Mouse (Mus musculus): ENCODE data around the gene 1110051M20Rik. TPM values are rescaled to one million over a fixed set of nuclear protein-coding genes. Genes with fewer than 3 reads are reported as not detected.

Gene 1110051M20Rik
- polyA plus RNA-seq, 1 experiment from 2014 or later: 50.1 TPM

DNA sequence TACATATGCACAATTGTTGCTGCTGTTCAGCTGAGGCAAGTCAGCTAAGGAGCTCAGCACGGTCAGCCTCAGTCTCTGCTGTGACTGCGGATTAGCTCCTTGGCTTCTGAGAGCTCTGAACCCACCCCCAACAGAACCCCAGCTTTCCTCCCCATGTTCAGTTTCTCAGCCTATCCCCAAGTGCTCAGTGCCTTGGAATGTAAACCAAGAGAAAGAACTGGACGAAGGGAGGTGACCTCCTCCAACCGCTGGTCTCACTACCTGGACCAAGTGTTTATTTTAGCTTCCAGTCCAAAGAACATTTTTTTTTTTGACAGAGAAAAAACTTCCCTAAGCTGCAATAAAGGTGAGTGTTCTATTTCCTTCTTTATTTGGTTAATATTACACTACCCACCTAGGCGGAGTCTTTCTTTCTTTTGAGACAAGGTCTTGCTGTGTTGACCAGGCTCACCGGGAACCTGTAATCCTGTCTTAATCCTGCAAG is 94.5 kb downstream of the 1110051M20Rik start:
- Histone ChIP-seq H3K36me3 (no peaks in the 10 kb centered on the region), H3K4me1 (peaks cover 3% of the 10 kb centered on the region; the same call in 1 of the 2 replicates), H3K4me3 (no peak overlapping the region), H3K27me3 (ENCODE audit: insufficient read depth, poor library complexity, severe bottlenecking) (no peaks in the 10 kb centered on the region), H3K9me3 (no peaks in the 10 kb centered on the region), H3K27ac (no peak overlapping the region)
- 67% methylated on average over 6 of the region's 6 CpGs for WGBS
- no peak for DNase-seq (ENCODE audit: low spot score)

DNA sequence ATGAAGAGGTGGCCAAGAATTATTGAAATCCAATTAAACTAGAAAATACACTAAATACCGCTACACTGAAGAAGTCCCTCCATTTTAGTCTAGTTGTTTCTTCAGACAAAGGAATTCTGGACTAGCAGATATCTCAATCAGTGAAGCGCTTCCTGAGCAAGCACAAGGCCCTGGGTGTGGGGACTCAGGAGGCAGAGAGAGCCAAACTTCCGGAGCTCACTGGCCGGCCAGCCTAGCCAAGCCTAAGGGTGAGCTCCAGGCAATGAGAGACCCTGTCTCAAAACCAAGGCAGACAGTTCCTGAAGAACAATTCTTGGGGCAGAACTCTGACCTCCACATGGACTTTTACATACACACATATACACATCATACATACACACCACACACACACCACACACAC is 95.6 kb downstream of the 1110051M20Rik start:
- no peak for DNase-seq (ENCODE audit: low spot score)
- 70% methylated on average over 4 of the region's 4 CpGs for WGBS
- no peak overlapping the region for H3K4me3 ChIP-seq
- no peaks in the 10 kb centered on the region for H3K9me3 ChIP-seq
- H3K27me3 ChIP-seq (ENCODE audit: insufficient read depth, poor library complexity, severe bottlenecking): no peaks in the 10 kb centered on the region
- peaks cover 3% of the 10 kb centered on the region; the same call in 1 of the 2 replicates for H3K4me1 ChIP-seq
- H3K27ac ChIP-seq: no peak overlapping the region
- no peaks in the 10 kb centered on the region for H3K36me3 ChIP-seq

DNA sequence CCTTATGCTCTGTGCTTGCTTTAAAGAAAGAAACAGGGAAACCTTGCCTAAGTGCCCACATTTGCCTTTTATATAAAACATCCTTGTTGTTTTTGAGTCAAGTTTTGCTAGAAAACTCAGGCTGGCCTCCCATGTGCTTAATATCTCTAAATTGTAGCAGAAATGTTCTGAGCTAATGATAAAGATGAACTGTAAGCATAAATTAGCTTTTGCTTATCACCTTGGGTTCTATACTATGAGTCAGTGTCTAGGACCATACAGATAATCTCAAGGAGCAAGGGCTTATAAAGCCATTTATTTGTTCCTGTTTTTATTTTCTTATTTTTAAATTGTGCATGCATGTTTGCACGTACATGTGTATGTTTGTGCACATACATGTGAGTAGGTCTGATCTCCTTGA is 98.9 kb downstream of the 1110051M20Rik start:
- no peak overlapping the region for H3K27ac ChIP-seq
- no peak for DNase-seq (ENCODE audit: low spot score)
- H3K36me3 ChIP-seq: no peaks in the 10 kb centered on the region
- WGBS: 78% methylated on average over 1 of the region's 1 CpGs
- H3K9me3 ChIP-seq: no peaks in the 10 kb centered on the region; the same call in 1 of the 2 replicates
- H3K27me3 ChIP-seq (ENCODE audit: insufficient read depth, poor library complexity, severe bottlenecking): no peaks in the 10 kb centered on the region
- no peak overlapping the region for H3K4me3 ChIP-seq
- H3K4me1 ChIP-seq: no peaks in the 10 kb centered on the region

DNA sequence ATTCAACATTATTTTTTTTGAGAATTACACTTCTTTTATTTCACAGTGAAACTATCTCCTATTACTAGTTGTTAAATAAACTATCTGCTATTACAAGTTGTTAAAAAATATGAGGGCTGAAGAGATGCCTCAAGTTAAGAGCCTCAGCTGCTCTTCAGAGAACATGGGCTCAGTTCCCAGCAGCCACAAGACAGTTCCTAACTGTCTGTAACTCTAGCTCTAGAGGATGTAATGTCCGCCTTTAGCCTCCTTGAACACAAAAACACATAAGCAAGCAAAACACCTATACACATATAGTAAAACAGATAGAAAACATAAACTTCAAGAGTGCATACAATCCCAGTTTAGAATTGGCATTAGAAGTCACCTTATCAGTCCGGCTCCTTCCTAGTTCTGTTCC is 104.9 kb downstream of the 1110051M20Rik start:
- no peak overlapping the region for H3K27ac ChIP-seq
- DNase-seq (ENCODE audit: low spot score): no peak
- WGBS: 90% methylated on average over 2 of the region's 2 CpGs
- H3K4me1 ChIP-seq: 0 out of 2 replicates have a peak, but pooled peaks cover 1% of the 10 kb centered on the region
- H3K27me3 ChIP-seq (ENCODE audit: insufficient read depth, poor library complexity, severe bottlenecking): no peaks in the 10 kb centered on the region
- H3K36me3 ChIP-seq: no peaks in the 10 kb centered on the region
- H3K4me3 ChIP-seq: no peak overlapping the region
- H3K9me3 ChIP-seq: no peaks in the 10 kb centered on the region; the same call in 1 of the 2 replicates

DNA sequence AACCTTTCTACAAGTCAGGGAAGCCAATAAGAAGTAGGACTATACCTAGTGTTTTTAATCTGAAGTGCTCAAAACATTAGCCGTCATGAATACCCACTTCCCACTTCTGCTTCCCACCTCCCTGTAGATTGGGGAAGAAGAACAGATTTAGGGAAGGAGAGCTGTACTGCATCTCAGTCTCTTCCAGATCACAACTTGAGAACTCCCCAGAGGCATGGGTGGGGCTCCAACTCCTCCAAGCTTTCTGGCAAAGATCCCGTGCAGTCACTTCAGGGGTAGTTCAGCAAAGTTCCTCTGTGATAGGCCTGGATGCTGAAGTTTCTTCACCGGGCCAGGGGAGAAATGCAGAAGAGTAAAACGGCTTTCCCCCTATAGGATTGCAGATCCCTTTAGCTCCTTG is 109.4 kb downstream of the 1110051M20Rik start:
- DNase-seq (ENCODE audit: low spot score): no peak
- Histone ChIP-seq H3K9me3 (no peaks in the 10 kb centered on the region), H3K4me1 (peaks cover 8% of the 10 kb centered on the region; the same call in 1 of the 2 replicates), H3K27ac (no peak overlapping the region), H3K27me3 (ENCODE audit: insufficient read depth, poor library complexity, severe bottlenecking) (no peaks in the 10 kb centered on the region), H3K4me3 (no peak overlapping the region), H3K36me3 (no peaks in the 10 kb centered on the region)
- WGBS: 59% methylated on average over 4 of the region's 4 CpGs

DNA sequence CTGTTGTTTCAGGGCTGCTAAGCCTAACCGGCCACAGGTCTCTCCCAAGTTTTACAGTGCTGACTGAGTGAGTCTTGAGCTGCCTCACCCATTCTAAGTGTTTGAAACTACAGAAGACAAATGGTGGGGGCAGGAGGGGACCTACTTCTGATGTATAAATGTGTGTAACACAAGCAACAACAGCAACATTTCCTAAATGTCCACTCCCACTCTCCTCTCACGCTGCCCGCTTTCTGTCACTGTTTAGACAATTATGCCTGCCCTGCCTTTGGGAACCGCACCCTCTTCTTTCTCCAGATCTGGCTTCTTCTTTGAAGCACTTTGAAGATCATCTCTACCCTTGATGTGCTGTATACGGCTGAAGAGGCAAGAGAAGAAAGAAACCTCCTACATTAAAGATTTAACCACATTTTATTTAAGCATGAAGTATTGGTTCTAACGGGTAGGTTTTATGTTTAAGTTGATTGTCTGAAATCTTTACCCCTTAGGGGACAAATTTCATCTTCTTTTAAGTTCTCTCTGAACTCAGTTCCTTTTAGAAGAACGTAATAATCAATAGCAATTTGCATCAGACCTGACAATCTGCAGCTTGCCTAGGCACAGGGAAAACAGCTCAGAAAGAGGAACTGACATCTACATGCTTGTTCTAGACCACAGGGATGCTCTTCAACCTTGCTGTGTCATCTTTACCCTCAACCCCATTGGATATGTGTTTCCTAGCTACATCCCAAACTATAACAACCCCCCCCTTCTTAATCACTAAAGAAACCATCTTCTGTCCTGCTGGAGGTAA is 113.3 kb downstream of the 1110051M20Rik start:
- H3K9me3 ChIP-seq: no peaks in the 10 kb centered on the region
- 84% methylated on average over 7 of the region's 7 CpGs for WGBS
- no peak overlapping the region for H3K27ac ChIP-seq
- no peak overlapping the region for H3K4me3 ChIP-seq
- DNase-seq (ENCODE audit: low spot score): no peak
- no peaks in the 10 kb centered on the region for H3K27me3 ChIP-seq (ENCODE audit: insufficient read depth, poor library complexity, severe bottlenecking)
- H3K36me3 ChIP-seq: no peaks in the 10 kb centered on the region
- H3K4me1 ChIP-seq: peaks cover 18% of the 10 kb centered on the region; the same call in 1 of the 2 replicates

DNA sequence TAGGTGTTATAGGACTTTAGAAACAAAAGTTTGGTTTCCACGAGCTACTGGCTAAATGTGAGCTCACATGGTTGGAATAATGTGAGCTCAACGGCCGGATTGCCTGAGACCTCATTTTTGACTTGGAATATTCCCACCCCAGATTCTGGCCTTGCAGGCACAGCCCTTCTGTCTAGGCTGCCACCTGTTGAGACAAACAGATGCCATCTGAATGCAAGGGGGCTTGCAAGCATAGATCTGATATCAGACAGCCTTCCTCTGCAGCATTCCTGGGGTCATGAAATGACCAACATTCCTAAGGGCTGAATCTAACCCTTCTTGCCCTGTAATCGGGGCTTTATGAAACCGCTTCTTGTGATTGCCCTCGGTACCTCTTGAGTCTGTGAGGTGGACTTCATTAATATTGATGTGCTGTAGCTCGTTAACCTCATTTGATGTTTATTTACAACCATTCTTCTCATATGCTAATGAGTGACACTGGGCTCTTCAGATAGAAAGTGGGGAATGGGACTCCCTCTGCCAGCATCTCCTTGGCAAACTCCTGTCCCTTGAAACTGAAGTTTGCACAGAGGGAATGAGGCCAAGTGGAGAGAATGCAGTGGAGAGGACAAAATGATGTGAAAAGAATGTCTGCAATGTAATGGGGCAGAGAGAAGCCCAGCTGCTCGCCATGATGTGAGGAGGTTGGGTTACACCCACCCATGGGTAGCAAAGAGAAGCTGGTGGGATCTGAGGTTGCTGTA is 114.3 kb downstream of the 1110051M20Rik start:
- H3K36me3 ChIP-seq: no peaks in the 10 kb centered on the region
- no peaks in the 10 kb centered on the region for H3K9me3 ChIP-seq
- 79% methylated on average over 8 of the region's 8 CpGs for WGBS
- no peak overlapping the region for H3K27ac ChIP-seq
- DNase-seq (ENCODE audit: low spot score): no peak
- H3K4me3 ChIP-seq: no peak overlapping the region
- no peaks in the 10 kb centered on the region for H3K27me3 ChIP-seq (ENCODE audit: insufficient read depth, poor library complexity, severe bottlenecking)
- H3K4me1 ChIP-seq: peaks cover 18% of the 10 kb centered on the region; the same call in 1 of the 2 replicates

DNA sequence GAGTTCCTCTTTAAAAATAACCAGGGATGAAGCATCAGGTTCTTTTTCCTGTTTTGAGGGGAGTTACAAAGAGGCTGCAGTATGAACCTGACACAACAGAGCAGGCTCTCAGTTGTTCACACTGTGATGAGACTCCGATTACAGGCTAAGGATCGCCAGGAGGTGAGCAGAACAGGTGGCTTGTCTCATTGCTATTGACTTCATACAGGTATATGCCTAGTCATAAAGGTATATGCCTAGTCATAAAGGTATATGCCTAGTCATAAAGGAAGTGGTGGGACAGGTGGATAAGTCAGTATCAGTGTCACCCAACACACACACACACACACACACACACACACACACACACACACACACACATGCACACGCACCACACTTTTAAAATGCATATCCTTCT is 115.8 kb downstream of the 1110051M20Rik start:
- no peaks in the 10 kb centered on the region for H3K27me3 ChIP-seq (ENCODE audit: insufficient read depth, poor library complexity, severe bottlenecking)
- H3K4me1 ChIP-seq: peaks cover 19% of the 10 kb centered on the region; the same call in 1 of the 2 replicates
- DNase-seq (ENCODE audit: low spot score): no peak
- H3K4me3 ChIP-seq: no peak overlapping the region
- 89% methylated on average over 3 of the region's 3 CpGs for WGBS
- H3K9me3 ChIP-seq: no peaks in the 10 kb centered on the region
- no peaks in the 10 kb centered on the region for H3K36me3 ChIP-seq
- no peak overlapping the region for H3K27ac ChIP-seq

DNA sequence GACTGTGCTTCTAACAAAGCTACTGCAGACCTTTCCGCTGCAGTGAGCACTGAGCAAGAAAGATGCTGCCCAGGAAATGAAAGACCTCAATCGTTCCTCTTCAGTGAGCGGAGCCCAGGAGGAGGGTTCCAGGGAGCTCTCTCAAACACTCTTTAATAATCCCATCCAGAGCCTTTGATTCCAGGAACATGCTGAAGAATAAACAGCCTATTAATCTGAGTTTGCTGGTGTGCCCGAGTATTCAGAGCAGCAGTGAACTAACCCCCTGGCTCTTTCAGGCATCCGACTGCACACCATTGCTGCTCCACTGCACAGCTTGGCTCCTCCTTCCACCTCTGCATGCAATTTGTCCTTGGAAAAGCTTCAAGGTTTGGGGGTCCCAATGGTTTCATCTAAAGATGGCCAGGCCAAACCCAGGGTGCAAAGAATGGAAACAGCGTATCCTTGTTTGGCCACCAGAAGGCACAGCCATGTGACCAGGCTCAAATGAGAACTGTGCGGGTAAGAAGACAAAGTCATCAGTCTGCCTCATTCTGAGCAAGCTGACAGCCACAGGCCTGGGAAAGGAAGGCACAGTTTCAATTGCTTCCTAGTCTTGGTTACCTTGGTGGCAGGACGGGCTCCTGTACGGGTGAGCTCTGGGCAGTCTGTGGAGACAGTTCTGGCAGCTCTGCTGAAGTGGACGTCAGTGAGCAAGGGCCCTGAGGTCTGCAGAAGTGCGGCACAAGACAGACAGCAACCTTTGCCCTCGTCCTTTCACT is 116.4 kb downstream of the 1110051M20Rik start:
- no peak for DNase-seq (ENCODE audit: low spot score)
- Histone ChIP-seq H3K36me3 (no peaks in the 10 kb centered on the region), H3K27me3 (ENCODE audit: insufficient read depth, poor library complexity, severe bottlenecking) (no peaks in the 10 kb centered on the region), H3K4me3 (no peak overlapping the region), H3K4me1 (peaks cover 19% of the 10 kb centered on the region; the same call in 1 of the 2 replicates), H3K9me3 (no peaks in the 10 kb centered on the region), H3K27ac (no peak overlapping the region)
- WGBS: 73% methylated on average over 12 of the region's 12 CpGs

DNA sequence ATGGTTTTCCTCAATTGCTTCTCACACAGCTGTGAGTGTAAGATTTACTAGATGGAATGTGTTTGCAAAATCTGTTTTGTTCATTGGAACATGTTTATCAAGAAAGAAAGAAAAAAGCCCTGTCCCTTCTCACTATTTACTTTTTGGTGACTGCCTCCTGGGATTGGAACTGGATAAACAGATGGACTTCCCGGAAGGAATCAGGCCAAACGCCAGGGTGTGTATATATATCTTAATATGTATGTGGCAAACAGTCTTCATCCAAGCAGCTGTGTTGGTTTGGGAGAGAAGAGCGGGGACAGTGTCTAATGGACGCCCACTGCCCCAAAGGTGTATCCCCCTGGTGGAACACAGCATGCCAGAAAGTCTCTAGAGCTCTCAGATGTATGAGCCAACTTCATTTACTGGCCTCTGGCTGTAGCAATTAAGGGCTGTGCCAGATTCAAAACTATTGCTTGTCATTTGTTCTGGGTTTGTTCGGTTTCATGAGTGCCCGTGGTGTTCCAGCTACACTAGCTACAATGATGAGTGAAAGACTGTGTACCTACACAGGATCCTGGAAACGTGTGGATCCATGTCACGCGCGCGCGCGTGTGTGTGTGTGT is 117.7 kb downstream of the 1110051M20Rik start:
- peaks cover 19% of the 10 kb centered on the region; the same call in 1 of the 2 replicates for H3K4me1 ChIP-seq
- no peaks in the 10 kb centered on the region for H3K36me3 ChIP-seq
- 89% methylated on average over 13 of the region's 13 CpGs for whole genome bisulfite sequencing
- H3K27ac ChIP-seq: no peak overlapping the region
- H3K9me3 ChIP-seq: no peaks in the 10 kb centered on the region
- H3K4me3 ChIP-seq: no peak overlapping the region
- H3K27me3 ChIP-seq (ENCODE audit: insufficient read depth, poor library complexity, severe bottlenecking): no peaks in the 10 kb centered on the region
- no peak for DNase-seq (ENCODE audit: low spot score)

DNA sequence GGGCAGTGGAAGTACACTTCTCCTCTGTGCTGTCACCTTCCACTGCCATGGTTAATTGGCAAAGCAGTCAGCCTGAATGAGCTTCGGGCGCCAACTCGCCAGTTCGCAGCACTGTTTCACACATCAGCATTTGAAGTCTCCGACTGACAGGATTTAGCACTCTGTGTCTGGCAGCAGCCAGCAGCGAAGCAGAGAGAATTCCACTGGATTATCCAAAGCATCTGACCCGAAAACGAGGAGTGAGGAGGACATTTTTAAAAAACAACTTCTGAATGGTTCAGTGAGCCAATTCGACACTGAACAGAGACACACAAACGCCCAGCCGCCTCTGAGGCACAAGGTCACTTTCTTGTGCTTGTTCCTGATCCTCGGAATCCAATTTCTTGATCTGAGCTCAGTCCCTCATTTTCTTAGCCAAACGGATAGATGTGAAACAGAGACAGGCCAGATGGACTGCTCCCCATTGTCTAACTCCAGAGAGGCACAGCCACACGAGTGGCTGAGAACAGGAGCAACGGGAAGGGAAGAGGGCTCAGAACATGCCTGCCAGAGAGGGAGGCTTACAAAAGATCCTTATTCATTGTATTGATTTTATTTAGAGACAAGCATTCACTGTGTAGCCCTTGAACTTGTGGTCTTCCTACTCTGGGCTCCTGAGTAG is 119.6 kb downstream of the 1110051M20Rik start:
- no peak for DNase-seq (ENCODE audit: low spot score)

DNA sequence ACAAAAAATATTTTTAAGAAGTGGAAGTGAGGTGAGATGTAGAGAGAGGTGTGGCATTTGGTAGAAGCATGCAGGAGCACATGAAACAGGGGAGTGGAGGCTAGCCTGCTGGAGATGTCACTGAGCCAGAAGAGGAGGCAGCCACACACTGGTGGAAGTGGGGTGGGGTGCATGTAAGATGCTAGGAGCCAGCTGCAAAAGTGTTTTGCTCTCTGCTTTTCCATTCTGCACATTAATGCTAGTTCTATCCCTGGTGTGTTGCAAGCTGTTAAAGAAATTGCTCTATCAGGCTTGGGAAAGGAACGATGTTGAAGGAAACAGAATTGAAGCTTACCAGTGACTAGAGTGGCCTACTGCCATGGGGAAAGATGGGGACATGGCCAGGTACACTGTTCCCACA is 120.2 kb downstream of the 1110051M20Rik start:
- Histone ChIP-seq H3K4me3 (no peak overlapping the region), H3K36me3 (no peaks in the 10 kb centered on the region), H3K27ac (no peak overlapping the region), H3K9me3 (no peaks in the 10 kb centered on the region), H3K4me1 (peaks cover 12% of the 10 kb centered on the region; the same call in 1 of the 2 replicates), H3K27me3 (ENCODE audit: insufficient read depth, poor library complexity, severe bottlenecking) (no peaks in the 10 kb centered on the region)
- no peak for DNase-seq (ENCODE audit: low spot score)
- 81% methylated on average over 1 of the region's 1 CpGs for WGBS

More for the DNA sequence above, 119.6 kb downstream of the 1110051M20Rik start:
- 50% methylated on average over 15 of the region's 15 CpGs for WGBS
- no peaks in the 10 kb centered on the region for H3K27me3 ChIP-seq (ENCODE audit: insufficient read depth, poor library complexity, severe bottlenecking)
- H3K27ac ChIP-seq: no peak overlapping the region
- no peaks in the 10 kb centered on the region for H3K9me3 ChIP-seq
- no peaks in the 10 kb centered on the region for H3K36me3 ChIP-seq
- H3K4me3 ChIP-seq: no peak overlapping the region
- H3K4me1 ChIP-seq: peaks cover 12% of the 10 kb centered on the region; the same call in 1 of the 2 replicates

Data from heart, embryonic 10.5 days (tissue).